Mouse (Mus musculus) testis, adult 2 months (tissue): ENCODE results near the gene Ubac2. TPM values are rescaled to one million over a fixed set of nuclear protein-coding genes. Genes with fewer than 3 reads are reported as not detected.

Experiments used
- H3K27ac ChIP-seq: fragments of 200-500 bp; 2 replicates; pipeline ENCODE4 v1.5.1; 2012; ENCODE audit warnings: low read depth, low read length; ENCODE audit not compliant: control insufficient read depth, insufficient read depth
- H3K27me3 ChIP-seq: fragments of 200-500 bp; 2 replicates; pipeline ENCODE4 v1.6.1; 2012; ENCODE audit warnings: mild to moderate bottlenecking, low read length, moderate library complexity; ENCODE audit not compliant: control insufficient read depth, insufficient read depth
- H3K36me3 ChIP-seq: fragments of 200-500 bp; 2 replicates; pipeline ENCODE4 v1.6.1; 2012; ENCODE audit warnings: mild to moderate bottlenecking, low read length; ENCODE audit not compliant: control insufficient read depth, insufficient read depth
- H3K4me1 ChIP-seq: fragments of 200-500 bp; 2 replicates; pipeline ENCODE4 v1.6.1; 2012; ENCODE audit warnings: low read length; ENCODE audit not compliant: control insufficient read depth, insufficient read depth
- H3K4me3 ChIP-seq: fragments of 200-500 bp; 2 replicates; pipeline ENCODE4 v1.5.1; 2012; ENCODE audit warnings: low read depth, mild to moderate bottlenecking, low read length, moderate library complexity, mixed read lengths; ENCODE audit not compliant: control insufficient read depth
- CTCF ChIP-seq: fragments of 200-500 bp; IDR thresholded peaks from 2 replicates; pipeline ENCODE4 v1.5.1; 2012; ENCODE audit warnings: low read depth, mild to moderate bottlenecking, inconsistent platforms, low read length, moderate library complexity; ENCODE audit not compliant: control insufficient read depth, insufficient read depth, insufficient replicate concordance
- POLR2A ChIP-seq: fragments of 200-500 bp; IDR thresholded peaks from 2 replicates; pipeline ENCODE4 v1.6.1; 2012; ENCODE audit warnings: low read depth, mild to moderate bottlenecking, inconsistent platforms, low read length, moderate library complexity; ENCODE audit not compliant: control insufficient read depth
- polyA plus RNA-seq: library from polyadenylated mRNA; depleted of rRNA; stranded (reverse); fragments of >200 nt; gene quantifications from 2 replicates; pipeline ENCODE4 v1.2.3, GENCODE M21; 2012

Ubac2 gene
- polyA plus RNA-seq, 1 experiment: 107 TPM

DNA sequence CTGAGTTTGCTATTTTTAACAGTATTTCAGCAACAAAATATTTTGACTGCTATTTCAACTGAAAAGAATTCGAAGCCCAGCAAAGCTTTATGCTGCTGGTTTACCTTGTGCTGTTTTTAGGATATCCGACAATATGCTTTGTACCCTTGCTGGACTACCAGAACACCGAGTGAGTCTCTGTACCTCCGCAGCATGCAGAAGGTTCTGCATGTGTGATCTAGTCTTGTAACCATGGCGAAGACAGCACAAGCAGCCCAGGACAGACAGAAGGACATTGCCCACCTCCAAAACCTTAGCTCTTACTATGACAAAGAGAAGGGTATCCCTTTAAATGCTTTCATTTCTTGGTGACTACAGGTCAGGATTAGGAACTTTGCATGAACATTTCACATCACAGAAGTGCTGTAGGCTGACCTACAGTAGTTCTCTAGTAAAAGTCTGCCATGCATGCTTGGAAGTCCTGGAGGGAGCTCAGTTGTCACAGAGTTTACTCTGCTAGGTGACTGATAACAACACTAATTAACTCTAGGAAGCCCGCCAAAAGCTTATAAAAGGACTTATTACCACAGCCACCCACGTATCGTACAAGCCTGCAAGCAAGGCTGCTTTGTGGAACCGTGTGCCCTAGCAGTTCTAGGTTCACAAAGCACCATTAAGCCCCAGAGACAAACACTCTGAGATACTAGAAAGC lies 85.0 kb downstream of the Ubac2 start:
- H3K4me1 ChIP-seq: no peaks in the 10 kb centered on the region; the same call in none of the 2 replicates
- H3K4me3 ChIP-seq: no peak overlapping the region
- no peaks in the 10 kb centered on the region for H3K27me3 ChIP-seq
- no peak overlapping the region; the same call in 1 of the 2 replicates for H3K27ac ChIP-seq
- no peak for TF ChIP-seq POLR2A
- no peak for TF ChIP-seq CTCF
- H3K36me3 ChIP-seq: no peaks in the 10 kb centered on the region

DNA sequence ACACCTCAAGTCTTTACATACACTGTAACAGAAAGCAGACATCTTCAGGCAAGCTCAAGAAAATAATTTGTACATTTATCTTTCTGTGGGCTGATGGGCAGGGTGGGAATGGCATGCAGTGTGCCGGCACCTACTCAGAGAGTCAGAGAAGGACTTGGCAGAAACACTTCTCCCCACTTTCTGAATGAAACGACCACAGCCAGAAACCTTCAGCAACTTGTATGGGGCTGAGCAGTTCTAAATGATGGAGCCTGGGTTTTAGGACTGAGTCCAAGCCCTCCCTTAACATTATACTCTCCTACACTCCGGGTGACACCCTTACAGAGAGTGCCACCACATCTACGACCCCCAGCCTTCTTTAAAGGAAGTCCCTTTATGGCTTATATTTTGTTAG lies 85.5 kb downstream of the Ubac2 start:
- Histone ChIP-seq H3K27me3 (no peaks in the 10 kb centered on the region), H3K4me1 (no peaks in the 10 kb centered on the region; the same call in none of the 2 replicates), H3K36me3 (no peaks in the 10 kb centered on the region), H3K27ac (no peak overlapping the region), H3K4me3 (no peak overlapping the region)
- TF ChIP-seq POLR2A: no peak
- no peak for TF ChIP-seq CTCF

DNA sequence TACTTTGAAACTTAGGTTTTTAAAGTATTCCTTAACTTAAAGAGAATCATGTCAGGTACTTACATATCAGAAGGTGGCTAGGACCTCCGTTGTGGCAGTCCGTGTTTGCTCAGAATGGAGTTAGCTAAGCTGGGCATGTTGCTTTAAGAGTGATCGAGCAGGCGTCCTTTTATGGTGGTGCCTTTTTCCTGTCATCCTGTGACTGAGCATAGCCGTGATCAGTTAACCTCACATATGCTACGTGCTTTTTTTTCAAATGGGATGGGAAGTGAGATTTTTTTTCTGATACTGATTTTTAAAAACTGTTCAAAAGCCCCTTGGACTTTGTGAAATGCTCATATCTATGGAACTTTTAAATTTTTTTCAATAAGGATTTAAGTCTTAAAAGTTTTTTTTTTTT lies 86.6 kb downstream of the Ubac2 start, which contains the start of gene Gpr183:
Gene Gpr183, minus strand, starts transcription at position 206 of the 400 bp plus-strand sequence.
- H3K27ac ChIP-seq: no peak within 1 kb of the TSS
- no peak within 1 kb of the TSS for H3K4me3 ChIP-seq
- TF ChIP-seq POLR2A: no peak
- no peak for TF ChIP-seq CTCF
- H3K27me3 ChIP-seq: no peaks in the 10 kb centered on the region
- no peaks in the 10 kb centered on the region for H3K36me3 ChIP-seq
- no peaks in the 10 kb centered on the region; the same call in 1 of the 2 replicates for H3K4me1 ChIP-seq

DNA sequence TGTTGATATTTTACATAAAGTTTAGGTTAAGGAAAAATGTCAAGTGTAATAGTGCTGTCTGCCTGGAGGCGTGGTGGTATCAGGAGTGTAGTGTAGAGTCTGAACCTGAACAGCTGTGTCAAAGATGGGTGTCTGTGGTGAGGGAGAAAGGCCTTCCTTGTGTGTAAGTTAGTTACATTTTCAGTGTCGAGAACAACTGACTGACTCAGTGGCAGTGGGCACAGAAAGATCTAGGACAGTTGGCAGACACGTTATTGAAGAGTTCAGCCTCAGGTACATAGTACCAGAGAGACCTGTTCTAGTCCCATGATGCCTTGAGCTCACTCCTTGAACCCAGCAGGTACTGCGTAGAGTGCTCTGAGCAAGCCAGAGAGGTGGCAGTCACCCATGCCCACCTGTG lies 87.0 kb downstream of the Ubac2 start:
- Histone ChIP-seq H3K4me3 (no peak overlapping the region), H3K27me3 (no peaks in the 10 kb centered on the region), H3K4me1 (no peaks in the 10 kb centered on the region; the same call in 1 of the 2 replicates), H3K27ac (no peak overlapping the region), H3K36me3 (no peaks in the 10 kb centered on the region)
- TF ChIP-seq POLR2A (no peak), CTCF (no peak)

DNA sequence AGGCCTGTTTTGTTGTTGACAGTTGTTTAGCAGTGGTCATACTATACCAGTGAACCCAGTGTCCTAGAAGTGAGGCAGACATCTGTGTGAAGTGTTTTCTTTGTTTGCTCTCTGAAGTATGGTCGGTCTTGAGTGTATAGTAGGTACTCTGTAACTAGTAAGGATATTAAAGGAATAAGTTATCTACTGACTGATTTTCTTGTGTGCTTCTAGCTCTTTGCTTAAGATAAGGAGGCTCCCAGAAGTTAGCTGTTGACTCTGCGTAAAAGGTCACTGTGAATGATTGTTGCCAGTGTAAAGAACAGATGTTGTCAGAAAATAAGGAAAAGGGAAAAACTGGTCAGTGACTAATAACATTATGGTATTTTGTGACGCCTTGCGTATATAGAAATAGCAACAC lies 88.7 kb downstream of the Ubac2 start:
- Histone ChIP-seq H3K27ac (no peak overlapping the region), H3K4me1 (no peaks in the 10 kb centered on the region; the same call in 1 of the 2 replicates), H3K27me3 (no peaks in the 10 kb centered on the region), H3K36me3 (no peaks in the 10 kb centered on the region), H3K4me3 (no peak overlapping the region)
- TF ChIP-seq POLR2A (no peak), CTCF (no peak)

DNA sequence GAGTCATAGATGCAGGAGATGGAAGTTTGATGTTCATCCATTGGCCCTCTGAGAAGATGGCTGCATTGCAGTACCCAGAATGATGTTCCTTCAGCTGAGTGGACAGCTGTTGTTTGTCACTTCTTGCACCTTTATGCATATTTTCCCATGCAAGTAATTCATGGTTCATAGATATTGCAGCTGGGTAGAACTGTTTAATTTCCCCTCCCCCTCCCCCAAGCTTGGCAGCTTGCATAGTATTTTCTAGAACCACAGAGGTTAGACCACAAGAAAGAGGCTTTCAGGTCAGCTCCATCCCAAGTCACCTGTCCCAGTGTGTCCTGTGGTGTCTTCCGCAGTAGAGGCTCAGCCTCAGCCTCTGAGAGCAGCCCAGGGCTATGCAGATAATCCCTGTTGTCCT lies 92.0 kb downstream of the Ubac2 start:
- H3K27ac ChIP-seq: no peak overlapping the region
- no peaks in the 10 kb centered on the region for H3K27me3 ChIP-seq
- no peaks in the 10 kb centered on the region for H3K4me1 ChIP-seq
- no peak overlapping the region for H3K4me3 ChIP-seq
- no peaks in the 10 kb centered on the region for H3K36me3 ChIP-seq
- no peak for TF ChIP-seq CTCF
- no peak for TF ChIP-seq POLR2A

DNA sequence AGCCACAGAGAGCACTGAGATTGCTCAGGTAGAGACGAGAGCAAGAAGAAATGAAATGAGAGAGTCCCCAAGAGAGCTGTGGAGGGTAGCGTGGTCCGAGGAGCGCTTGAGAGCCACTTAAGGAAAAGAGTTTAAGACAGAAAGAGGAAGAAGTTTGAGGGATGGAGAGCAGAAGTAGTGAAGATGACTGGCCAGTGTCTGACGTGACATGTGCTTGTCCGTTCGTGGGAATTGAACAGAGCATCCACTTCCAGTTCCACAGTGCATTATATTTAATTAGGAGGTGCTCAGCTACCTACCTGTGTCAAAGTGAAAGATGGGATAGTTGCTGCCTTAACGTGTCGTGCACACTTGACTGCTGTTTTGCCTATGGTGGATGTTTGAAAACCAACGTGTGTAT lies 94.7 kb downstream of the Ubac2 start:
- H3K4me1 ChIP-seq: no peaks in the 10 kb centered on the region
- no peak overlapping the region for H3K27ac ChIP-seq
- H3K27me3 ChIP-seq: no peaks in the 10 kb centered on the region
- no peak overlapping the region for H3K4me3 ChIP-seq
- no peaks in the 10 kb centered on the region for H3K36me3 ChIP-seq
- TF ChIP-seq POLR2A: no peak
- no peak for TF ChIP-seq CTCF

DNA sequence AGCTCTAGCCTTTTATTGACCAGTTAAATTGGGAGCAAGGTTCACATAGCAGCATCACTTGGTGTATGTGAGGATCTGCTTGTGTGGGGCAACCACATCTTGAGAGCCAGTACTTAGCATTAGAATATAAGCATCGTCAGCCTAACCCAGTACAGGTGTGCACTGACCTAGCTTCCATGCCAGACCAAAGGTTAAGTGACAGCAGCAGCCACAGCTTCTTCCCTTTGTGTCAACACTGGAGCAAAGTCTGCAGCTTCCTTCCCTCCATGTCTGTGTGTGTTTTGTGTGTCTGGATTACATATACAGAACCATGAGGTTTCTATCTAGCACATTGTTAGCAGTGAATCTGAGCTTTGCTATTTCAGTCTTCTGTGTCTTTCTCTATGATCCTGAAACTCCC lies 103.1 kb downstream of the Ubac2 start:
- Histone ChIP-seq H3K27me3 (no peaks in the 10 kb centered on the region), H3K27ac (no peak overlapping the region), H3K4me3 (no peak overlapping the region), H3K4me1 (no peaks in the 10 kb centered on the region), H3K36me3 (no peaks in the 10 kb centered on the region)
- TF ChIP-seq POLR2A (no peak), CTCF (no peak)
